Mouse (Mus musculus): ENCODE measurements around the gene Rbx1.
"Not testable (repeated sequence)": the region's sequence is repeated elsewhere in the genome, so short reads cannot be mapped to it uniquely, and the experiment has no call there.

Rbx1 gene

DNA sequence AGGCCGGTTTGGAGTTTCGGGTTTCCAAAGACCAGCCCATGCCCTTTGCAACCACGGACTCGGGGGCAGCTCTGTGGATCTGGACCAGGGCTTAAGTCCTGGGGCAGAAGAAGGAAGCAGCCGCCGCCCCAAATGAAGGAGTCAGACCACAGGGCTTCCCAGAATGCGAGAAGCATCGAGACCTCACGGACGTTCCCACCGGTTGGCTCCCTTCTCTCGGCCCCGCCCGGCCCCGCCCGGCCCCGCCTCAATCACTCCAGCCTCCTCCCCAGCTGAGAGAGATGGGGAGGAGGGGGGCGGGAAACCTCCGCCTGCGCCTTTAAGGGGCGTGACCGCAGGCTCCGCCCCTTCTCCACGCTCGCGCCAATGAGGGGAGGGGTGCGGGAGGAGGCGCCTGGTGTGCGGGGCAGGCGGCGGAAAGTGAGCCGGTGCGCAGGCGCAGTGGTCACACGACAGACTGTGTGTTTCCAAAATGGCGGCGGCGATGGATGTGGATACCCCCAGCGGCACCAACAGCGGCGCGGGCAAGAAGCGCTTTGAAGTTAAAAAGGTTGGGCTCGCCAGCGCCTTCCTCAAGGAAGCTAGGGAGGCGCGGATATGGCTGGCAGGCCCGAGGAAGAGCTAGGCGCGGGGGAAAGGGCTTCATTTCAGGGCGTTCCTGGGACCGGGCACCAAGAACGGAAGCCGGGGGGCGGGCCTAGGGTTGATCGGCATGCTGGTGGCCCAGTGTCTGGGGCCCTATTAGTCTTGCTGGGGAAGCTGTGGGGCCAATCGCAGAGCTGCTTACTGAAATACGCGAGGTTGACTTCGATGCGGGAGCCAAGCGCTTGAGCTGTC lies at the start of gene Rbx1:
Gene Rbx1, plus strand, starts transcription at position 396 of the 837 bp plus-strand sequence.
- peak; percentile 98 for DNase-seq (ENCODE audit: low spot score)

DNA sequence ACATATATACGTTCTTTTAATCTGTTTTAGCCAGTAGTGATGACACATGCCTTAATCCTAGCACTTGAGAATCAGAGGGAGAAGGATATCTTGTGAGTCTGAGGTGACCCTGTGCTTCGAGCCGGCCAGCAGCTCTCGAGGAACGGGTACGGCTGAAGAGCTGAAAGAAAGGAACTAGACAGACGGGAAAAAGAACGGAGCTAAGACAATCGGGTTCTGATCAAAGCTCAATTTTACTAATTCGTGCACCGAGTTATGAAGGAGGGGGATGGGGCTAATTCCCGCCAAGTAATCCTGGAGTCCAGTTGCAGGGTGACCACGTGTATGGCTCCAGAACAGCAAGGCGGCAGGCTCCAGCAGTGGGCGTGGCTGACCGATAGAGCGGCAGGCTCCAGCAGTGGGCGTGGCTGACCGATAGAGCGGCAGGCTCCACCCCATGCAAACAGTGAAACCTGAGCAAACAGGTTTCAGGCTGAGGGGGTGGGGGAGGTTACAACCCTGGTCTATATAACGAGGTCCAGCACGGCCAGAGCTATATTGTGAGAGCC lies 49.3 kb upstream of the Rbx1 start:
- peak; percentile 9 for DNase-seq (ENCODE audit: low spot score)

DNA sequence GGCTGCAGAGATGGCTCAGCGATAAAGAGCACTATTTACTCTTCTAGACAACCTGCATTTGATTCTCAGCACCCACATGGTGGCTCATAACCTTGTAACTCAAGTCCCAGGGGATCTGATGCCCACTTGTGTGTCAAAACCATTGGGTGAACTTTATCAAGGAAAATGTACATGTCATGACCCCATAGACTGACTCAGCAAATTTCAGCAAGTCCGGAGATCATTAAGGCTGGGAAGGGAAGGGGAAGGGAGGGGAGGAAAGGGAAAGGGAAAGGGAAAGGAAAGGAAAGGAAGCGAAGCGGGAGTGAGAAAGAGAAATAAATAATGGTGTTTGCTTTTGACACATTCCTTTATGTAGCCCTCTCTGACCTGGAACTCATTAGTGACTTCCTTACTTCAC lies 48.0 kb upstream of the Rbx1 start:
- no peak for DNase-seq (ENCODE audit: low spot score)

DNA sequence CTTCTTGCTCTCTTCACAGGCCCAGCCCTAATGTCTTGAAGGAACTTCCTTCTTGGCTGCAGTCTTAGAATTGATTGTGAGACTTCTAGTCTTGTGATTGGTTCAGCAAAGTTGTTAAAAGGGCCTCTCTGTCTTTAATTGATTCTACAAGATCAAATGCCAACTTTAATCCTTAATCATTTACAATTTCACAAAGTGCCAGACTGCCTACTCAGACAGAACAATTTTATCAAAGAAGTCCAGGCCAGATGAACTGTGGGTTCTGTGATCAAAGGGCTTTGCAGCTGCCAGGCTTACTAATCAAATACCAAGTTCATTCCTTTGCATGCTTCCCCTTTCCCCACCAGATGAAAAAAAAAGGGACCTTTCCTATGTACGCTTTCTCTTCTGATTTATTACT lies 44.6 kb upstream of the Rbx1 start:
- no peak for DNase-seq (ENCODE audit: low spot score)

DNA sequence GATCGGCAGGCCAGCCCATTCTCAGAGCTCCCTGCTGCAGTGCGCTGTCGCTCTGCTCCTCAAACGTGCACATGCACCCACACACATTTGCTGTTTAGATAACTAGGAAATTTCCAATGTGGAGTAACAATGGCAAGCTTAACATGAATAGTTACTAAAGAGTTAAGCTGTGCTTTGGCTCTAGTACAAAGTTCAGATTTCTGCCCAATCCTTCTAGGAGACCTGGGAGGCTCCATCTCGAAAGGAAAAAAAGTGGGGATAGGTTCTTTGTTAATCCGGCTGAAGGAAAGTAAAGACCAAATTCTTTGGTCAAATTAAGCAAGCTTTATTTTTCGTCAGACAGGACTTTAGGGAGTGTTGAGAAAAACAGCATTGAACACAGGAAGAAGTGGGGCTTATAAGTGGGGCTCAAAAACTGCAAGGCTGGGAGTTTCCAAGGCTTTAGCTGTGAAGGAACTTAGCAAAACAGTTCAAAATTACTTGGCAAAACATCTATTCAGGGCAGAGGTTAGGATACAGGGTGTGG lies 43.9 kb upstream of the Rbx1 start:
- no peak for DNase-seq (ENCODE audit: low spot score)

DNA sequence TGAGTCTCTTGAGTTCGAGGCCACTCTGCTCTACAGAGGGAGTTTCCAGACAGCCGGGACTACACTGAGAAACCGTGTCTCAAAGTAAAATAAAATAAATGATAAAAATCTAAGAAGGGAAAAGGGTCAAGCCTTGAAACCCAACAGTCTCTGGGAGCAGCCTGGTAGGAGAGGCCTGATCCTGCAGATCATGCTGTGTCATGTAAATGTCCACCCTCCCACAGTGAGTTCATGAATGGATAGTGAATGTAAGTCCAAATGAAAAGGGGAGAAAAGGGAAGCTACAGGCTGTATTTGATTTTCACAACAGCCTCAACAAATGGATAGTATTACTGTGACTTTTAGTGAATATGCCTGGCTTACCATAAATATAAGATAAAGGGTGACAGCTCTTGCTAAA lies 40.8 kb upstream of the Rbx1 start:
- DNase-seq (ENCODE audit: low spot score) = no peak

DNA sequence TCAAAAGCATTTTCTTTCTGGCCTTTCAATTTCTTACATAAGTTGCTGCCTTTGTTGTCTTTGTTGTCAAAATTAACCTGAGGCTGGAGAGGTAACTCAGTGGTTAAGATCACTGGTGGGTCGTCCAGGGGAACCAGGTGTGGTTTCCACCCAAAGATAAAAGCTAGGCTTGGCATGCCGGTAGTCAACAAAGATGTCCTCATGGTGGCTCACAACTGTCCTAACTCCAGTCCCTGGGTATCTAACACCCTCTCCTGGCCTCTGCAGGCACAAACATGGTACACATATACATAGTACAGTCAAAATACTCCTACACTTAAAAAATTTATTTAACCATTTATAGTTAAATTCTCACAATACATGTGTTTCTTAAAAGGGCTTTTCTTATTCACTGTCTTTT lies 38.1 kb upstream of the Rbx1 start:
- DNase-seq (ENCODE audit: low spot score) = no peak

DNA sequence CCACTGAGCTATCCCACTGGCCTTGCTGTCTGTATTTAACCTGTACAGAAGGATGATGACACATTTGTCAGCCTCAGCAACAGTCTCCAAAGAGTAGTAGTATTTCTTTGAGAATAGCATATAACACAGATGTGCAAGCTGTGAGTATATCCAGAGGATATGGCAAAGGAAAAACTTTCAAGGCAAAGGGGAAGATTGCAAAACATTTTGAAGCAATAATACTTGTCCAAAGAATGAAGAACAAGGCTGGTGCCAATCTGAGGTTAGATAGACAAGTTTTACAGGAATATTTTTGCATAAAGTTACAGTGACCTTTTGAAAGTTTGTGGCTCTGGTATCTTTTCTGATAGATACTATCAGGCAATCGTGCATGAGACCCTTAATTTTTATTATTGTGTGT lies 34.9 kb upstream of the Rbx1 start:
- no peak for DNase-seq (ENCODE audit: low spot score)

DNA sequence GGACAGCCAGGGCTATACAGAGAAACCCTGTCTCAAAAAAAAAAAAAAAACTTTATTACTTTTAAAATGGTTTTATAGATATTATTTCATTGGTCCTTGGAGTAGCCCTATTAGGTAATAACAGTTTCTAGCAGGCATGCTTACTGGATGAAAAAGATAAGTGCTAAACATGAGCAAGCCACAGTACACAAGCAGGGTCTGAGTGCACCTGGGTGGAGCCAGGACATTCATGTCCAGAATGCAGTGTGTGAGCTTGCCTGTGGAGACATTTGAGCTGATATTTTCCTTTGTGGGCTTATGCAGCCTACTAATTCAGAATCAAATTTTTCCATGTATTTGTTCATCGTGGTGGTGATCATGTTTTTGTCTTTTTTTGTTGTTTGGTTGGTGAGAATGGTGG lies 27.8 kb upstream of the Rbx1 start:
- no peak for DNase-seq (ENCODE audit: low spot score)

DNA sequence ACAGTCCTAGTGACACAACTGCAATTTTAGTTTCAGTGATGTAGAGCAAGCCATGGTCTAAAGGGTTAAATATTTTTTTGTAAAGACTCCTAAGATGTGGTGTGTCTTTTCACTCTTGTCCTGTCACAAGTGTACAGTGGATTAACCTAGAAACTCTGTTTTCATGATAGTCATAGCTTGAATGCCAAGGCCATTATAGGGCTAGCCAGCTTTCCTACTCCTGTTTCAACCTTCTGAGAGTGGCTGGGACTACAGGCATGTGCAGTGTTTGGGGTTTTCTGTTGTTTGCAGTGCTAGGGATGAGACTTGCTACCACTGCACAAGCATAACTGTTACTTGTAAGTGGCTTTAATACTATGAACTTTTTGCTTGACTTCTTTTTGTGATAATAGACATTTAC lies 26.9 kb upstream of the Rbx1 start:
- no peak for DNase-seq (ENCODE audit: low spot score)

DNA sequence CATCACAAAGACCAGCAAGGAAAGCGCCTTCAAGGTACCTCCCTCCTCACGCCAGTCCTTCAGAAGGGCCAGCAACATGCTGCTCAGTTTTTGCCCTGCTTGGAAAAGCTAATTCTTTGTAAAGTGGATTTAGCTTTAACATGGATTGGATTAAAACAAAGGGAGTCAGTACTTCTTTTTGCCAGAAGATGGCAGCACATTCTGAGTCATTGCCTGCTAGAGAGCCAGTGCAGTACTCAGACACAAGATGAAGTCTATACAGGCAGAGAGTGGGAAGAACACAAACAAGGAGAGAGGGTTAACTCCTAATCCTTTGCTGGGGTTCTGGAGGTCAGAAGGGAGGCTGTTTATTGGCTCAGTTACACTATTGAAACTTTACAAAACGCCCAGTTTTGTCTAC lies 17.6 kb upstream of the Rbx1 start:
- DNase-seq (ENCODE audit: low spot score) = no peak

DNA sequence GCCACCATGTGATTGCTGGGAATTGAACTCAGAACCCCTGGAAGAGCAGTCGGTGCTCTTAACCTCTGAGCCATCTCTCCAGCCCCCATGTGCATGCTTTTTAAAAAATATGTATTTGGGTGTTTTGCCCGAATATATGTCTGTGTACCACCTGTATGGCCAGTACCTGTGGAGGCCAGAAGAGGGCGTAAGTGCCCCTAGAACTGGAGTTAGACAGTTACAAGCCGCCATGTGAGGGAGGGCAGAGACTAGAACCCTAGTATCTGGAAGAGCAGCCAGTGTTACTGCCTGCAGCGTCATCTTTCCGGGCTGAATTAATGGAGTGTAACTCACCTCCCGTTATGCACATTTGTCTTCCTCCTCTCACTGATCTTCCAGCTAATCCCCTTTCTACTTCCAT lies 4.6 kb upstream of the Rbx1 start:
- DNase-seq (ENCODE audit: low spot score) = no peak

DNA sequence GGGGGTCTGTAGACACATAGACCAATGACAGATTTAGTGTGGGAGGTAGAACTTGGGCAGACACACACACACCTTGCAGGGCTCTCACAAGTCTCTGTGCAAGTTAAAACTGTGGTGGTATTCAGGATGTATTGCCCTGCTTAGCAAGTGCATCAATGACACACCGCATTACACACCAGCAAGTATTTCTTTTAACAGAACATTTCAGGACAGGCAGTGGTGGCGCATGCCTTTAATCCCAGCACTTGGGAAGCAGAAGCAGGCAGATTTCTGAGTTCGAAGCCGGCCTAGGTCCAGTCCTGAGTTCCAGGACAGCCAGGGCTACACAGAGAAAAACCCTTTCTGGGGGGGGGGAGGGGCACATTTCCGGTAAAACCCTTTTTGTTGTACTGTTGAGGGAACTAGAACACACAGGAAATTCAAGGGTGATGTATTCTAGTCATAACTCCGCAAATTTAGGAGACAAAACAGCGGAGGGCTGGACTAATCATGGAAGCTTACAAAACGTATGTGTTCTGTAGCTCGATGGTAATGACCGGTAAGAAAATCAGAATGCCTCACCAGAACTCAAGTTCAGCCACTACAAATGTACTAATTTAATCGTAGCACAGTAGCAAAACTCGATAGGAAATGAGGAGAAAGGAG lies 958 bp upstream of the Rbx1 start:
- no peak for DNase-seq (ENCODE audit: low spot score)

DNA sequence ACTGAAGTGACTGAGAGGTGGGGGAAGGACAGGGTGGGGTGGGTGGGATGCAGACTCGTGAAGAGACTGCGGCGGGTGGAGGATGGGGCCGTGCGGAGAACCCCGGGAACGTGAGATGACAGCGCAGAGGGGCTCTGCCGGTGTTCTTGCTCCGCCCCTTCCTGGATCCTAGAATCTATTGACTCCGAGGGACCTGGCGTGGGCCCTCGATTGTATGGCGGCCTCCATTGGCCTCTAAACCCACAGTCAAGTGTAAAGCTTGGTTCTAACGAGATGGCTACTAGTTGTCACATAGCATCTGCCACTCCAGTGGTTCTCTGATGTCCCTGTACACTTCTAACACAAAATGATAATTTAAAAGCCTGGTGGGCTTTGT lies 630 bp downstream of the Rbx1 start:
- DNase-seq (ENCODE audit: low spot score) = no peak

DNA sequence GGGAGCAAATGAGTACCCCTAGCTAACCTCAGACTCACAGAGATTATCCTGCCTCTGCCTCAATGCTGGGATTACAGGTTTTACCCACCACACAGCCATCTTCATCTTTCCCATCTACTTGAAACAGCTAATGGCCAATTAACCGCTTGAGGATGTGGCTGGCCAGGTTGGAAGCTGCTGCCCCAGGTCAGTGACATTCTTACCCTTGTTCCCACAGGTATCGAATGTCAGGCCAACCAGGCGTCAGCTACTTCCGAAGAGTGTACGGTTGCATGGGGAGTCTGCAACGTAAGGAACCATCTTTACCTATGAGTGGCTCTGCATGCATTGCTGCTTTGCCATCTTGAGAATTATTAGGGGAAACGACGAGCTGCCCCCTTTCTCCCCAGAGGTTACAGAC lies 4.6 kb downstream of the Rbx1 start:
- no peak for DNase-seq (ENCODE audit: low spot score)

DNA sequence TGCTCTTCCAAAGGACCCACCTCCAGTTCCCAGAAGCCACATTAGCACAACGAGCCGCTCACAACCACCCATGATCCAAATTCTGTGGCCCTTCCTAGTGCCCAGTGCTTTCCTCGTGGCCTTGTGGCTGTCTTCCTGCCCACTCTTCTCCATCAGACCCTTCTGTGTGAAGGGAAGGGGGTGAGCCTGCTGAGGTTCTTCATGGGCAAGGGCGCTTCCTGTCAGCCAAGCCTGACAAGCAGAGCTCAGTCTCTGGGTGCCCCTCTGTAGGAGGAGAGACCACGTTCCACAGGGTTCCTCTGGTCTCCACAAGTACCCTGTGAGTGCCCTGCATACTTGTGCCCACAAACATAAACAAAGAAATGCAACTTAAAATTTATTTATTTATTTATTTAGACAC lies 6.2 kb downstream of the Rbx1 start:
- no peak for DNase-seq (ENCODE audit: low spot score)

DNA sequence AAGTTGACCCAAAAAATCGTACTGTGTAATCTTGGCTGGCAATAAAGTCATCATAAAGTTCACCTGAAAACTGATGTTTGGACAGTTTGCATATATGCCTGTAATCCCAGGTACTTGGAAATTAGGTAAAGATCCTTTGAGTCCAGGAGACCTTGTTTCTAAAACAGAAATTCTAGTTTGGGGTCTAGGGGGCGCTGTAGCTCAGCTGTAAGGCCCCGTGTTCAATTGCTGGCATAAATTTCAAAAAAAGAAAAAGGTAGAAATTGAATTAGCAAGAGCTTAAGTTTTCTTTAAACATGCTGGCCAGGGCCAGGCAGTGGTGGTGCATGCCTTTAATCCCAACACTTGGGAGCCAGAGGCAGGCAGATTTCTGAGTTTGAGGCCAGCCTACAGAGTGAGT lies 9.6 kb downstream of the Rbx1 start:
- DNase-seq (ENCODE audit: low spot score) = no peak

DNA sequence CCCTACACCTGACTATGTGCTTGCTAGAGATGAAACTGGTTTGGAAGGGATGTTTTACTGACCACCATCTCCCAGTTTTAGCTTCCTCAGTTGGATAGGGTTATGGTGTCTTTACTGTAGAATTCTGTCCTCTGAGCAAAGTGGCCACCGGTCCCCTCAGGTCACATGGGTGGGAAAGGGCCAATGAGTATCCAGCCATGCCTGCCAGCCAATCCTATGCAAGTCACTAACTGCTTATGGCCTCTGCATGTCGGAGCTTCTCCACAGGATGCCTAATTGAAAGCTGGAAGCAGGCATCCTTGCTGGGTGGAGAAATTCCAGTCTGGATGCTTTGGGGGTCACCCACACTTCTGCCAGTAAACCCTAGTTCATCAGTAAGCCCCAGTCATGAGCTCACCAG lies 10.5 kb downstream of the Rbx1 start:
- DNase-seq (ENCODE audit: low spot score) = no peak

DNA sequence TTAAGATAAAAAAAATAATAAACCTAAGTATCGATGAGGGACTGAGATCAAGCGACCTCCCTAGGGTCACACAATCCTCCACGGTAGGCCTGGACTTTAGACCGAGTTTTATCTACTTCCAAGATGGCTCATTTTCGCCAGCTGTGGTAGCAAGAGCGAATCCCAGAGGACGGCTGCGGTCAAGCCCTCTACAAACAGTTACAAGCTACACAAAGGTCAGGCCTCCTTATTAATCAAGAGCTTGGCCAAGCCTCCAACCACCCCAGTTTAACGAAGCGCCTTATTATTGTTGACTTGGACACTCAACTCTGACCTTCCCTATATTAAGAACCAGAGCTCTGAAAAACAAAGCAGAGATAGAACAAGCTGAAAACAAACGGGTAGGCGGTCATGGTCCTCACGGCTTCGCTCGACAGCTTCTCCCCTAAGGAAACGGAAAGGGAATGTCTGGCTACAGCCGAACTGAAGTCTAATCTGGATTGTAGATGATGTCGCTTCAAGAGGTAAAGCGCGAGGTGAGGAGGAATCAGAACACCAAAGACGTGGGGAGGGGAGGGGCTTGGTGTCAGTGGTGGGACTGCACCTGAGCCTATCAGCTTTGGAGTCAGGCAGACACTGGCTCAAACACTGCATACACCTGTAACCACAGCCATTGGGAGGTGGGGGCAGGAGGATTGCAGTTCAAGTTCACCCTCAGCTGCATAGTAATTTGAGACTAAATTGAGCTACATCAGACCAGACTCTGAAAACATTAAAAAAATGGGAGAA lies 13.5 kb downstream of the Rbx1 start:
- no peak for DNase-seq (ENCODE audit: low spot score)

DNA sequence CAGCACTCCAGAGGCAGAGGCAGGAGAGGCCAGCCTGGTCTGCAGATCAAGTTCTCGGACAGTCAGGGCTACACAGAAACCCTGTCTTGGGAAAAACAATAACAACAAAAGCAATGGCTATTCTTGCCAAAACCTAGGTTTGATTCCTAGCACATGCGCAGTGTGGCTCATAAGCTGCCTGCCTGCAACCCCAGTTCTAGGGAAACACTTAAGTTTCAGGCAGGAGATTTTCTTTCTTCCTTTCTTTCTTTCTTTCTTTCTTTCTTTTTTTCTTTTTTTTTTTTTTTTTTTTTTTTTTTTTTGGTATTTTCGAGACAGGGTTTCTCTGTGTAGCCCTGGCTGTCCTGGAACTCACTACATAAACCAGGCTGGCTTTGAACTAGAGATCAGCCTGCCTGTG lies 14.2 kb downstream of the Rbx1 start:
- not testable (repeated sequence) for DNase-seq (ENCODE audit: low spot score)

DNA sequence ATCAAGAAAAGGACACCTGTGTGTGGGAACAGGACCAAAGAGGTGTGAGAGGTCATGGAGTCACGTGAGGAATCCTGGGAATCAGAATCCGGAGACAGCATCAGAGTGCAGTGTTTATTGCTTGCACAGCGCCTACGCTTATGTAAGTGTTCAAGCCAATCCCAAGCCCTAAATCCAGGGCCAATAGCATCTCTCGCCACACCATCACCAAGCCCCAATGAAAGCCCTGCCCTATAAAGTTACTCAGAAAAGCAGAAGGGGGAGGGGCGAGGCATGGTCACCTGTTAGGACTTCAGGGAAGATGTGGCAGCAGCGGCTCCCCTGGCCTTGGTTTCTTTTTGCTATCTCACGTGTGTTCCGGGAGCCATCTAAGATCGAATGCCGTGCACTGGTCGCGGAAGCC lies 14.9 kb downstream of the Rbx1 start:
- DNase-seq (ENCODE audit: low spot score) = no peak

DNA sequence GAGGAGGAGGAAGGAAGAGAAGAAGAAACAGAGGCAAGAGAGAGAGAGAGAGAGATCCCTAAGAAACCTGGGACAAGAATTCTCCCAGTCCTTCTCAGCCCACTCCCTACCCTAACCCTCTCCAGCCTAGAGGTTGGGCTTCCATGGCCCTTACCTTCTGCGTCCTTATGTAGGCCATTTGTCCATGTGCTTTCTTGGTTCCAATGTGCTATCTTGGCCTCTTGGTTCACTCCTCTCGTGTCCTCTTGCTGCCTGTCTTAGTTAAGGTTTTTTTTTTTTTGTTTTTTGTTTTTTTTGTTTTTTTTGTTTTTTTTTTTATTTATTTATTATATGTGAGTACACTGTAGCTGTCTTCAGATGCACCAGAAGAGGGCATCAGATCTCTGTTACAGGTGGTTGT lies 16.9 kb downstream of the Rbx1 start:
- DNase-seq (ENCODE audit: low spot score) = no peak

DNA sequence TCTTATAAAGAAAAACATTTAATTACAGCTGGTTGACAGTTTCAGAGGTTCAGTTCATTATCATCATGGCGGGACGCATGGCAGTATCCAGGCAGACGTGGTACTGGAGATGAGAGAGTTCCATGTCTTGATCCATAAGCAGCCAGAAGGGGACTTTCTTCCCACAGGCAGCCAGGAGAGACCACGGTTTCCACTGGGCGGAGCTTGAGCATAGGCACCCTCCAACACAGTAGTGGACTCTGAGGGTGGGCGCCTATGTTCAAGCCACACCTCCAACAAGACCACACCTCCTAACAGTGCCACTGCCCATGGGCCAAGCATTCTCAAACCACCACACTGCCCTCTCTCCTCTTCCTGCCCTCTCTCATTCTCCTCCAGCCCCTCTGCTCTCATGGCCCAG lies 17.6 kb downstream of the Rbx1 start:
- DNase-seq (ENCODE audit: low spot score) = no peak
